Mouse (Mus musculus) intestine, postnatal 0 days (tissue): ENCODE data around the gene Atp5g2. TPM values are rescaled to one million over a fixed set of nuclear protein-coding genes. Genes with fewer than 3 reads are reported as not detected.

Source experiments
- ATAC-seq: fragments of 200-750 bp; cut with Nextera tagmentation; 2 replicates; pipeline ENCODE4 v1.8.0; 2017; ENCODE audit warnings: mild to moderate bottlenecking, moderate TSS enrichment, moderate library complexity
- H3K27ac ChIP-seq: fragments of 300-500 bp; sonication (generic); 2 replicates; pipeline ENCODE4 v1.5.1; 2014; ENCODE audit warnings: mild to moderate bottlenecking, low read depth, low read length, moderate library complexity
- H3K27me3 ChIP-seq: fragments of 300-500 bp; sonication (generic); replicated peaks from 2 replicates; pipeline ENCODE4 v1.6.1; 2014; ENCODE audit warnings: low read length, mixed read lengths; ENCODE audit not compliant: control insufficient read depth, insufficient read depth
- H3K36me3 ChIP-seq: fragments of 300-500 bp; sonication (generic); 2 replicates; pipeline ENCODE4 v1.6.1; 2014; ENCODE audit warnings: mild to moderate bottlenecking, moderate library complexity; ENCODE audit not compliant: control insufficient read depth, insufficient read depth
- H3K4me1 ChIP-seq: fragments of 300-500 bp; sonication (generic); replicated peaks from 2 replicates; pipeline ENCODE4 v1.6.1; 2014; ENCODE audit warnings: antibody characterized with exemption, low read length, mixed read lengths; ENCODE audit not compliant: control insufficient read depth, insufficient read depth
- H3K4me2 ChIP-seq: fragments of 300-500 bp; sonication (generic); replicated peaks from 2 replicates; pipeline ENCODE4 v1.6.1; 2014; ENCODE audit warnings: low read depth, mild to moderate bottlenecking, moderate library complexity
- H3K4me3 ChIP-seq: fragments of 300-500 bp; sonication (generic); 2 replicates; pipeline ENCODE4 v1.5.1; 2014; ENCODE audit warnings: low read depth, low read length
- H3K9ac ChIP-seq: fragments of 300-500 bp; sonication (generic); 2 replicates; pipeline ENCODE4 v1.6.1; 2014; ENCODE audit warnings: mild to moderate bottlenecking, low read depth, low read length
- H3K9me3 ChIP-seq: fragments of 300-500 bp; sonication (generic); 2 replicates; pipeline ENCODE4 v1.6.1; 2016; ENCODE audit warnings: mixed run types; ENCODE audit not compliant: control insufficient read depth
- CTCF ChIP-seq: sonication (generic); IDR thresholded peaks from 2 replicates; pipeline ENCODE4 v1.5.1; 2016; ENCODE audit warnings: low read depth, mild to moderate bottlenecking, control low read depth, antibody characterized with exemption, moderate library complexity
- WGBS: fragments of 180-500 bp; shearing (Covaris S2); extraction: QIAGEN DNeasy Blood & Tissue Kit; methylation state at CpG from one replicate; pipeline ENCODE4 v1.1.7; 2014; 5-methylcytosine and 5-hydroxymethylcytosine counted together
- polyA plus RNA-seq: library from polyadenylated mRNA; unstranded; fragments of >200 nt; fragmentation: Nextera tagmentation; extraction: Ambion mirVana; gene quantifications from 2 replicates; pipeline ENCODE4 v1.2.1, GENCODE M21; 2015

Gene Atp5g2
- polyA plus RNA-seq, result 74.5 and 77.9 TPM in 2 replicates

GRCm38 (mm10) chr15:102672215-102673071 lies at the start of gene Atp5g2:
Atp5g2 (minus strand) TSS chr15:102672352.
- no peak for TF ChIP-seq CTCF
- Histone ChIP-seq H3K4me3 (peak within 1 kb of the TSS; percentile 70), H3K27ac (peak within 1 kb of the TSS; percentile 90), H3K9ac (peak within 1 kb of the TSS; percentile 71), H3K36me3 (peaks cover 2% of the 10 kb centered on the region; the same call in 1 of the 2 replicates), H3K4me2 (peak within 1 kb of the TSS; percentile 89), H3K9me3 (no peaks in the 10 kb centered on the region), H3K27me3 (no peaks in the 10 kb centered on the region), H3K4me1 (no peaks in the 10 kb centered on the region)
- 5% methylated on average over 37 of the region's 37 CpGs for WGBS
- ATAC-seq, result no peak

GRCm38 (mm10) chr15:102721016-102721898 lies 49.1 kb upstream of the Atp5g2 start:
- ATAC-seq, result no peak; the same call in 1 of the 2 replicates
- Histone ChIP-seq H3K4me1 (0 out of 2 replicates have a peak, but pooled peaks cover 3% of the 10 kb centered on the region), H3K4me3 (peak overlapping the region; percentile 85), H3K27ac (no peak overlapping the region), H3K9ac (peak overlapping the region; percentile 71), H3K4me2 (peak overlapping the region; percentile 83), H3K27me3 (no peaks in the 10 kb centered on the region), H3K9me3 (no peaks in the 10 kb centered on the region), H3K36me3 (peaks cover 17% of the 10 kb centered on the region; the same call in 1 of the 2 replicates)
- WGBS, result 12% methylated on average over 14 of the region's 14 CpGs
- TF ChIP-seq CTCF, result no peak

- Histone ChIP-seq H3K4me1 (no peaks in the 10 kb centered on the region), H3K9me3 (no peaks in the 10 kb centered on the region), H3K36me3 (peaks cover 52% of the 10 kb centered on the region), H3K4me2 (no peak overlapping the region), H3K9ac (no peak overlapping the region), H3K4me3 (no peak overlapping the region), H3K27ac (no peak overlapping the region), H3K27me3 (no peaks in the 10 kb centered on the region)
- ATAC-seq, result no peak
- no peak for TF ChIP-seq CTCF
- 51% methylated on average over 12 of the region's 12 CpGs for WGBS
These were observed 44.0 kb upstream of the Atp5g2 start for GRCm38 (mm10) chr15:102716132-102716531.

GRCm38 (mm10) chr15:102707736-102708269 lies 35.7 kb upstream of the Atp5g2 start:
- no peak for TF ChIP-seq CTCF
- no peak for ATAC-seq
- no peaks in the 10 kb centered on the region for H3K27me3 ChIP-seq
- no peaks in the 10 kb centered on the region for H3K4me1 ChIP-seq
- no peak overlapping the region for H3K9ac ChIP-seq
- no peak overlapping the region for H3K4me2 ChIP-seq
- no peaks in the 10 kb centered on the region for H3K9me3 ChIP-seq
- no peak overlapping the region for H3K27ac ChIP-seq
- WGBS, result 77% methylated on average over 6 of the region's 6 CpGs
- H3K36me3 ChIP-seq, result peaks cover 56% of the 10 kb centered on the region
- H3K4me3 ChIP-seq, result no peak overlapping the region

- WGBS, result 71% methylated on average over 7 of the region's 7 CpGs
- Histone ChIP-seq H3K4me2 (no peak overlapping the region), H3K4me3 (no peak overlapping the region), H3K9me3 (no peaks in the 10 kb centered on the region), H3K27me3 (no peaks in the 10 kb centered on the region), H3K4me1 (no peaks in the 10 kb centered on the region), H3K36me3 (peaks cover 42% of the 10 kb centered on the region), H3K27ac (no peak overlapping the region), H3K9ac (no peak overlapping the region)
- TF ChIP-seq CTCF, result no peak
- ATAC-seq, result no peak
These were observed 33.9 kb upstream of the Atp5g2 start for GRCm38 (mm10) chr15:102705923-102706503.
